In genomic region chr4:88302291-88302690, GRCm38 (mm10) we compare ENCODE assay signal across 9 mouse cellular contexts.
DNase-seq lines count a peak whose midpoint lies in the region; ATAC-seq and TF ChIP-seq lines count a peak whose summit lies in the region.
"Had no signal": no experiment of that assay in that cellular context is flagged by ENCODE, and none has a peak within 500 bp of the region (broad histone marks: within the 10 kb centered on the region; RNA-seq: fewer than 3 reads in every experiment).

No protein-coding gene starts in this region.

- no peaks in the 10 kb centered on the region for H3K9me3 ChIP-seq in embryonic facial prominence, embryonic 11.5 days (replicated peaks; ENCODE audit: control insufficient read depth, low read length)
- no peaks in the 10 kb centered on the region for H3K9me3 ChIP-seq in embryonic facial prominence, embryonic 10.5 days
- no peaks in the 10 kb centered on the region for H3K9me3 ChIP-seq in lung, embryonic 14.5 days (ENCODE audit: low read depth, low read length)
- H3K9me3 ChIP-seq: embryonic facial prominence, embryonic 13.5 days had no signal

- peak; percentile 87 for TF ChIP-seq CTCF in left cerebral cortex, adult 2 months (IDR thresholded peaks at IDR 0.05)
- peak; percentile 77 for TF ChIP-seq CTCF in lung, embryonic 14.5 days (IDR thresholded peaks at IDR 0.05; ENCODE audit: low read depth)

- no peak overlapping the region for H3K4me3 ChIP-seq in embryonic facial prominence, embryonic 11.5 days (ENCODE audit: low read depth, low read length)
- no peak overlapping the region for H3K4me3 ChIP-seq in embryonic facial prominence, embryonic 10.5 days
- H3K4me3 ChIP-seq in left cerebral cortex, adult 2 months, result no peak overlapping the region
- H3K4me3 ChIP-seq in lung, embryonic 14.5 days (ENCODE audit: low read depth, low read length), result no peak overlapping the region
- H3K4me3 ChIP-seq: embryonic facial prominence, embryonic 13.5 days had no signal

- peak; percentile 36 for DNase-seq in embryonic facial prominence, embryonic 11.5 days (ENCODE audit: low spot score)
- DNase-seq in embryonic facial prominence, embryonic 10.5 days (ENCODE audit: low spot score), result no peak
- DNase-seq in left cerebral cortex, adult 2 months (ENCODE audit: extremely low spot score in 1 of 2, low spot score in 2 of 2), result no peak
- DNase-seq in left cerebral cortex, adult 11 months (ENCODE audit: low spot score), result no peak
- peak; percentile 58 for DNase-seq in adipocyte (ENCODE audit: low spot score)
- DNase-seq in lung, embryonic 14.5 days, result peak; percentile 74
- DNase-seq in right cerebral cortex, postnatal 10 days (ENCODE audit: low spot score in 2 of 2), result no peak

- intact Hi-C loops in left cerebral cortex, adult 2 months (cut with DNase I), result loop anchor here (5.0 kb wide), 1 partner anchor 515 kb away; no protein-coding TSS in a partner anchor

- H3K27ac ChIP-seq in embryonic facial prominence, embryonic 11.5 days (replicated peaks; ENCODE audit: low read depth, low read length), result no peak overlapping the region
- no peak overlapping the region for H3K27ac ChIP-seq in embryonic facial prominence, embryonic 10.5 days (replicated peaks)
- H3K27ac ChIP-seq in left cerebral cortex, adult 2 months, result no peak overlapping the region
- H3K27ac ChIP-seq in lung, embryonic 14.5 days (ENCODE audit: low read depth), result no peak overlapping the region
- H3K27ac ChIP-seq: embryonic facial prominence, embryonic 13.5 days had no signal

- no peaks in the 10 kb centered on the region for H3K27me3 ChIP-seq in embryonic facial prominence, embryonic 11.5 days (ENCODE audit: control insufficient read depth, insufficient read depth, low read length)
- H3K27me3 ChIP-seq in embryonic facial prominence, embryonic 10.5 days (replicated peaks; ENCODE audit: low read depth, poor library complexity, severe bottlenecking), result no peaks in the 10 kb centered on the region
- H3K27me3 ChIP-seq in lung, embryonic 14.5 days (ENCODE audit: insufficient read depth, low read length), result no peaks in the 10 kb centered on the region
- H3K27me3 ChIP-seq: embryonic facial prominence, embryonic 13.5 days had no signal

- no peaks in the 10 kb centered on the region for H3K4me1 ChIP-seq in embryonic facial prominence, embryonic 11.5 days (ENCODE audit: control insufficient read depth, insufficient read depth, low read length)
- H3K4me1 ChIP-seq in embryonic facial prominence, embryonic 10.5 days, result peaks cover 4% of the 10 kb centered on the region; the same call in 1 of the 2 replicates
- no peaks in the 10 kb centered on the region for H3K4me1 ChIP-seq in lung, embryonic 14.5 days (ENCODE audit: insufficient read depth)
- H3K4me1 ChIP-seq: embryonic facial prominence, embryonic 13.5 days had no signal

- no peaks in the 10 kb centered on the region for H3K36me3 ChIP-seq in embryonic facial prominence, embryonic 11.5 days (replicated peaks; ENCODE audit: control insufficient read depth, insufficient read depth, low read depth, low read length)
- H3K36me3 ChIP-seq in embryonic facial prominence, embryonic 10.5 days (replicated peaks), result no peaks in the 10 kb centered on the region
- no peaks in the 10 kb centered on the region for H3K36me3 ChIP-seq in lung, embryonic 14.5 days (ENCODE audit: insufficient read depth)
- H3K36me3 ChIP-seq: embryonic facial prominence, embryonic 13.5 days had no signal

- no peak overlapping the region for H3K4me2 ChIP-seq in embryonic facial prominence, embryonic 11.5 days (ENCODE audit: low read depth, low read length)
- no peak overlapping the region for H3K4me2 ChIP-seq in lung, embryonic 14.5 days
- H3K4me2 ChIP-seq: embryonic facial prominence, embryonic 13.5 days had no signal

- no peak overlapping the region for H3K9ac ChIP-seq in embryonic facial prominence, embryonic 11.5 days (replicated peaks; ENCODE audit: low read length)
- no peak overlapping the region for H3K9ac ChIP-seq in lung, embryonic 14.5 days
- H3K9ac ChIP-seq: embryonic facial prominence, embryonic 13.5 days had no signal

- ATAC-seq in embryonic facial prominence, embryonic 11.5 days (replicated peaks; ENCODE audit: insufficient number of reproducible peaks, low FRiP score, low TSS enrichment, low read depth), result no peak
- no peak for ATAC-seq in lung, embryonic 14.5 days (ENCODE audit: insufficient read depth)
- no peak for ATAC-seq in erythroblast, adult 5-6 weeks (replicated peaks; ENCODE audit: low FRiP score, poor library complexity, severe bottlenecking)

Comparison
In these comparisons a context has a peak if more than half of its experiments do, and no peak if none do; other contexts are left out.
1. DNase-seq: peak in embryonic facial prominence, embryonic 11.5 days (single experiment), adipocyte (single experiment) and lung, embryonic 14.5 days (single experiment); none in embryonic facial prominence, embryonic 10.5 days (single experiment), left cerebral cortex, adult 2 months (0 of 2), left cerebral cortex, adult 11 months (single experiment) and right cerebral cortex, postnatal 10 days (0 of 2).